Mouse (Mus musculus) liver, adult 2 months (tissue): ENCODE results near the gene Fbxl12.

Experiments
- CTCF ChIP-seq: fragments of 200-500 bp; IDR thresholded peaks from 2 replicates; pipeline ENCODE4 v1.5.1; 2011; ENCODE audit warnings: low read depth, low read length, control low read depth
- POLR2A ChIP-seq: fragments of 200-500 bp; IDR thresholded peaks from 2 replicates; pipeline ENCODE4 v1.6.1; 2011; ENCODE audit warnings: low read length, control low read depth; ENCODE audit not compliant: insufficient read depth; ENCODE audit errors: extremely low read depth

GRCm38 (mm10) chr9:20663956-20664355, 19.4 kb upstream of the Fbxl12 start:
- no peak for TF ChIP-seq POLR2A
- TF ChIP-seq CTCF = no peak
